Mouse (Mus musculus): ENCODE measurements around the gene Chst3.
"Not testable (repeated sequence)": the region's sequence is repeated elsewhere in the genome, so short reads cannot be mapped to it uniquely, and the experiment has no call there.

The Chst3 gene

DNA sequence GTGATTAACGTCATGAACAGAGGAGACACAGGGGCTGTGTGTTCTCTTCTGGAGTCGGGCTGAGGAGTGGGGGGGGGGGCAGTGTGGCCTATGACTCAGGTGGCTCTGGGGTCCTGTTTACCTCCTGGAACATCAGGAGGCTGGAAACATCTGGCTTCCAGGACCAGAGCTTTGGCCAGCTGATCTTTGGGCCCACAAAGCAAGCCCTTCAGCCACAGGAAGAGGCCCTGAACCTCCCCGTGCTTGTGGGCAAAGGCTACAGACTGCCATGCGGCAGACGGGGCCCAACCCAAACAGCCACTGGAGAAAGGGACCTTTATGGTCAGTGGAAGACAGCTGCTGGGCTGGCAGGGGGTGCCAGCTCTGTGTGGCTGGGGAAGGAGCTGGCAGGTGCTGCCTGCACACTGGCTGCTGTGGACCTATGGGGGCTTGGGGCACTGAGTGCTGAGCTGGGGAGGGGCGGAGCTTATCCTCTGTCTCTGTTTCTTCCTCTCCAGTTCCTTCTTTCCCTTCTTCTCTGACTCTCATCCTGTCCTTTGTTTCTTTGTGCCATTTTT lies 67.9 kb downstream of the Chst3 start:
- DNase-seq, result no peak

GRCm38 (mm10) chr10:60148087-60148486 lies 71.0 kb downstream of the Chst3 start:
- peak; percentile 69 to 72 for DNase-seq

GRCm38 (mm10) chr10:60147510-60148047 lies 71.5 kb downstream of the Chst3 start:
- peak; percentile 38 to 41 for DNase-seq

- no peak for DNase-seq
Measured at GRCm38 (mm10) chr10:60141656-60142160, 77.4 kb downstream of the Chst3 start.

DNA sequence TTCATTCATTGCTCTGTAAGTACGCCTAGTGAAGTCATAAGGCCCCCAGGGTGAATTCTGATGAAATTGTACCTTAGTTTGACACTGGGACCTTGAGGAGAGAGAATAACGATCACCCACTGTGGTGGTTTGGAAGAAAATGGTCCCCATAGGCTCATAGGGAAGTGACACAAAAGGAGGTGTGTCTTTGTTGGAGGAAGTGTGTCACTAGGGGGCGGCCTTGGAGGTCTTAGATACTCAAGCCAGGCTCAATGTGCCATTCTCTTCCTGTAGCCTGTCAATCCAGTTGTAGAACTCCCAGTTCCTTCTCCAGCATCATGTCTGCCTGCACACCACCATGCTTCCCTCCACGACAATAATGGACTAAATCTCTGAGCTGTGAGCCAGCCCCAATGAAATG lies 78.3 kb downstream of the Chst3 start:
- no peak for DNase-seq

DNA sequence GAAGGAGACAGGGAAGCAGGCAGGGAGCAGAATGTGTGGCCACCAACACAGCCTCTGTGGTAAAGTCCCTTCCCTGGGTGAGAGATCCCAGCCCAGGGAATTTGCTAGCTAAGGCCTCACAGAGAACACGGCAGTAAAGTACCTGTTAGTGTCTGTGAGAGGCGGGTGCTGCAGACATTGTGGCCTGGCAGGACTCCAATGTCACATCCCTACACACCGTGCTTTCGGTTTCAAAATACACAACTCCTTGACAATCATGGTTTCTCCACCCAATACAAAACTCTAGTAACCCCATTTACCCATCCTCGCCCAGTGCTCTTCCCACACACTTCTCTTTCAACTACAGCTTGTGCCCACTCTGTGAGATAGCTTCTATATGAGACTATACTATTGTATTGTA lies 80.4 kb downstream of the Chst3 start:
- no peak for DNase-seq

- no peak for DNase-seq
Measured at GRCm38 (mm10) chr10:60136935-60137334, 82.1 kb downstream of the Chst3 start.

GRCm38 (mm10) chr10:60136010-60136409 lies 83.0 kb downstream of the Chst3 start:
- not testable (repeated sequence) for DNase-seq

- DNase-seq, result no peak
Measured at GRCm38 (mm10) chr10:60134201-60134600, 84.9 kb downstream of the Chst3 start.

DNA sequence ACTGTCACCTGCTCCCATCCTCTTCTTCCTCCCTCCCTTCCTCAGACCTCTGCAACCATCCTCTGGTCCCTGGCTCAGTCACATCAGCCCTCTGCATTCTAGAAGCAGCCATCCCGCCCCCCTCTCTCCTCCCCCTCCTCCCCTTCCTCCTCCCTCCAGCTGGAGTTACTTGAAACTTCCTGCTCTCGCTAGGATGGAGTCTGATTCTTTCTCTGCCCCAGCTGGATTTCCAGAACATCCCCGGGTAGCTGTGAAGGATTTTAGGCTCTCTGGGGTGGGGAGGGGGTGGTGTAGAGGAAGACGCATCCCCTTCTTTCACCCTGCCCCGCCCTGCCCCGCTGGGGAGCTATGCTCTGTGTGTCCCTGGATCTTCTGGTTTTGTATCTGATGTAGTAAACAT lies 85.6 kb downstream of the Chst3 start:
- DNase-seq, result no peak

All from lung, adult 18-20 months (tissue).